Mouse (Mus musculus) kidney, postnatal 0 days (tissue): Measurements from ENCODE around the gene Dvl1. TPM values are rescaled to one million over a fixed set of nuclear protein-coding genes. Genes with fewer than 3 reads are reported as not detected.

ENCODE experiments used
- ATAC-seq: fragments of 200-750 bp; cut with Nextera tagmentation; replicated peaks from 2 replicates; pipeline ENCODE4 v1.8.0; 2017; ENCODE audit warnings: low read depth, moderate number of reproducible peaks, moderate TSS enrichment, moderate library complexity; ENCODE audit not compliant: low FRiP score
- DNase-seq: peaks from one replicate; pipeline ENCODE4 v3.0.0-alpha.2; 2016; ENCODE audit warnings: low spot score
- H3K27ac ChIP-seq: fragments of 300-500 bp; sonication (generic); 2 replicates; pipeline ENCODE4 v1.5.1; 2014; ENCODE audit warnings: mild to moderate bottlenecking
- H3K27me3 ChIP-seq: fragments of 300-500 bp; sonication (generic); 2 replicates; pipeline ENCODE4 v1.6.1; 2014; ENCODE audit warnings: low read length, mixed read lengths; ENCODE audit not compliant: insufficient read depth
- H3K36me3 ChIP-seq: fragments of 300-500 bp; sonication (generic); 2 replicates; pipeline ENCODE4 v1.6.1; 2014; ENCODE audit warnings: low read length, mixed read lengths; ENCODE audit not compliant: insufficient read depth
- H3K4me1 ChIP-seq: fragments of 300-500 bp; sonication (generic); replicated peaks from 2 replicates; pipeline ENCODE4 v1.6.1; 2014; ENCODE audit warnings: antibody characterized with exemption, low read length, mixed read lengths; ENCODE audit not compliant: insufficient read depth
- H3K4me2 ChIP-seq: fragments of 300-500 bp; sonication (generic); 2 replicates; pipeline ENCODE4 v1.6.1; 2014; ENCODE audit warnings: mild to moderate bottlenecking, low read length, moderate library complexity, mixed read lengths
- H3K4me3 ChIP-seq: fragments of 300-500 bp; sonication (generic); replicated peaks from 2 replicates; pipeline ENCODE4 v1.5.1; 2014; ENCODE audit warnings: low read depth, low read length
- H3K9ac ChIP-seq: fragments of 300-500 bp; sonication (generic); 2 replicates; pipeline ENCODE4 v1.6.1; 2014; ENCODE audit warnings: low read depth, low read length
- H3K9me3 ChIP-seq: fragments of 300-500 bp; sonication (generic); replicated peaks from 2 replicates; pipeline ENCODE4 v1.6.1; 2016; ENCODE audit warnings: low read length, inconsistent platforms, mixed read lengths
- CTCF ChIP-seq: IDR thresholded peaks from 2 replicates; pipeline ENCODE4 v1.5.1; 2016; ENCODE audit warnings: antibody characterized with exemption, low read depth, mild to moderate bottlenecking, moderate library complexity
- WGBS: fragments of 180-500 bp; shearing (Covaris S2); extraction: QIAGEN DNeasy Blood & Tissue Kit; methylation state at CpG from one replicate; pipeline ENCODE4 v1.1.7; 2014; 5-methylcytosine and 5-hydroxymethylcytosine counted together
- polyA plus RNA-seq: library from polyadenylated mRNA; unstranded; fragments of >200 nt; fragmentation: Nextera tagmentation; extraction: Ambion mirVana; gene quantifications from 2 replicates; pipeline ENCODE4 v1.2.1, GENCODE M21; 2015

The Dvl1 gene
- polyA plus RNA-seq, 1 experiment from 2014 or later, result 16.6 TPM

DNA sequence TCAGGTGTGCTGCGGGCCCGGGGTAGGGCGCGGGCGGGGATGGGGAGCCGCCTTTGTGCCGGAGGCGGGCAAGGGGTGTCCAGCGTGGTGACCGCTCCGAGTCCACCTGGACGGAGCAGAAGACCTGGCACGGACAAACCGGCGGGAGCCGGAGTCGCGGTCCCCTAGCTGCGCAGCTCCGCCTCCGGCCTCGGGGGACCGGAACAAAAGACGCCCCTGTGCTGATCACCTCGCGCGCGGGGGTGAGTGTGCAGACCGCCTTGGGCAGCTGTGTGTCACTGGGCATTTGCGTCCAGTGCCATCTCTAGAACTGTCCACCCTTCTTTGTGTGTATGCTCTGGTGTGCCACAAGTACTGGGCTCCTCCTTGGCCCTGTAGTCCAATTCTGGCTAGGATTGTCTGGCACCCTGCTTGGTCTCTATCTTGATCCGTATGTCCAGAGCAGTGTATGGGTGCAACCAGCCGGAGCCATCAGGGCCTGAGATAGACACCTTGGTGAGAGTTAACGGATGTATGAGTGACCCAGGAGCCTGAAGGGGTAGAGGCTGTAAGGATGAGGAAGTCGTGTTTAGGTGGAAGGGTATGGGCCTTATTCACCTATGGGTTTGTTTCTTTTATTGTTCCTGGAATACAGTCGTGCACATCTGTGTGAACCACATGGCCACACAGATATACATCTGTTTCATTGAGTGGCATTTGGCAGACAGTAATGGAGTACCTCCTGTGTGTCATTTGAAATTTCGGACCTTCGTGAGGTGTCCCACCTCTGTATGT, 45.4 kb downstream of the Dvl1 start:
- no peaks in the 10 kb centered on the region for H3K9me3 ChIP-seq
- H3K36me3 ChIP-seq, result peaks cover 16% of the 10 kb centered on the region
- H3K4me3 ChIP-seq, result peak overlapping the region; percentile 70
- H3K4me1 ChIP-seq, result peaks cover 15% of the 10 kb centered on the region
- no peak for TF ChIP-seq CTCF
- H3K4me2 ChIP-seq, result peak overlapping the region; percentile 99
- H3K27ac ChIP-seq, result peak overlapping the region; percentile 94
- DNase-seq (peak; percentile 24), ATAC-seq (peak; percentile 45)
- H3K27me3 ChIP-seq, result no peaks in the 10 kb centered on the region
- H3K9ac ChIP-seq, result peak overlapping the region; percentile 78
- WGBS, result 5% methylated on average over 30 of the region's 37 CpGs

DNA sequence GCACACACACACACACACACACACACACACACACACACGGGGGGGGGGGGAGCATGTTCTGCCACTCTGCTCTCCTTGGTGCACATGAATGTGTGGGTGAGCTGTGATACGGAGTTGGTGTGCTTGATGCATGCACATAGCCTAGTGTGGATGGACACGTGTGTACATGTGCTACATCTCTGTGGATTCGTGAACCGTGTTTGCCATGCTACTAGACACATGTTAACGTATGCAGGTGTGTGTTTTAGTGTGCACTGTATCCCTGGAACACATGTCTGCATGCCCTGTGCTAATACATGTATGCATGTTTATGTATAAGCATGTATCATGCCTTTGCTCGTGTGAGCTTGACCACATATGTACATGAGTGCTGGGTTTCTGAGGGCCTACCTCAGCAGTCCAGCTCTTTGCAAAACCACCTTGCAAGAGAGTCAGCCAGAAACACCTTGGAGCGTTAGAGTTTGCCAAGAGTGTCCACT, 46.0 kb downstream of the Dvl1 start:
- no peaks in the 10 kb centered on the region for H3K9me3 ChIP-seq
- ATAC-seq, result no peak
- no peak overlapping the region for H3K27ac ChIP-seq
- no peaks in the 10 kb centered on the region for H3K27me3 ChIP-seq
- no peak for DNase-seq
- H3K4me1 ChIP-seq, result peaks cover 15% of the 10 kb centered on the region
- H3K36me3 ChIP-seq, result peaks cover 10% of the 10 kb centered on the region; the same call in 1 of the 2 replicates
- 71% methylated on average over 8 of the region's 8 CpGs for WGBS
- no peak overlapping the region for H3K9ac ChIP-seq
- H3K4me2 ChIP-seq, result peak overlapping the region; percentile 99
- H3K4me3 ChIP-seq, result peak overlapping the region; percentile 70; the same call in 1 of the 2 replicates
- TF ChIP-seq CTCF, result no peak

DNA sequence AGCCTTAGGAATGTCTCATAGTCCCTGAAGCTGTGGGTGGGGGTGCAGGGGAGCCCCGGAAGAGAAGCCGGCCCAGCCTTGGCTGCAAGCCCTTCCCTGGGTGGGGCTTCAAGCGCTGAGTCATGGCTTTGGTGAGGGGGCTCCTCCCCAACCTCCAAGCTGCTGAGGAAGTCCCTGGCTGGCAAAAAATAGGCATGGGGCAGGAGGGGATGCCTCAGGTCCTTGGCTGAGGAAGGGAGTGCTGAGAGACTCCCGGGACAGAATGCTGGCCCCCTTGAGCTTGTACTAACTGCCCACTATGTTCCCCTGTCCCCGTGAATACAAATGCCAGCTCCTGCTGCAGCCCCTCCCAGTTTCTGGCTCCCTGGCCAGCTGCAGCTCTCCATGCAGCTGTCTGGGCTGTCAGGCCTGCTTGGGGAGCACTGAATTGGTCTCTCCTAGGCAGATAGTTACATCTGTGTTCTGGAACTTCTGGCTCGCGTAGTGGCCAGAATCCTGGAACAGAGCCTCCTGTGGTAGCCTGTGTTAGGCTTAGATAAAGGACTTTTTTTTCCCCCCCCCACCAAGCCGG, 47.2 kb downstream of the Dvl1 start:
- no peaks in the 10 kb centered on the region for H3K27me3 ChIP-seq
- H3K4me2 ChIP-seq, result peak overlapping the region; percentile 99
- DNase-seq (peak; percentile 33), ATAC-seq (no peak)
- no peak overlapping the region for H3K9ac ChIP-seq
- no peak for TF ChIP-seq CTCF
- WGBS, result 31% methylated on average over 8 of the region's 8 CpGs
- no peak overlapping the region for H3K27ac ChIP-seq
- peaks cover 15% of the 10 kb centered on the region for H3K4me1 ChIP-seq
- 0 out of 2 replicates have a peak, but pooled peaks cover 2% of the 10 kb centered on the region for H3K36me3 ChIP-seq
- no peak overlapping the region for H3K4me3 ChIP-seq
- no peaks in the 10 kb centered on the region for H3K9me3 ChIP-seq

DNA sequence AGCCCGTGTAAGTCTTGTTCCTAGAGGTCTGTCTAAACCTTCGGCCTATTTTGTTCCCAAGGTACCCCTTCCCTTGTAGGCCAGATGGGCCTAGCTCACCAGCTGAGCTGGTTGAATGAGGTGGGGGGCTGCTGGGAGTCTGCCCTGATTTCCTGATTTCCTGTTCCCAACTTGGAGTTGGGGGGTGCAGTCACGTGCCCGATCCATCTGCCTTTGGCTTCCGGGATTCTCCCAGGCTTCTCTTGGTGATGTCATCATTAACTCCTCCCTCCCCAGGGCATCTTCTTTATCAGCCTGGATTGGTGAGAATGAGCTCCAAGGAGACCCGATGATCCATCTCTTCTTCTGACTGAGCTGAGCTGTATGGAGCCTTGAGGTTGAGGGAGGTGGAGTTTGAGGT, 48.0 kb downstream of the Dvl1 start:
- no peaks in the 10 kb centered on the region for H3K27me3 ChIP-seq
- no peak for ATAC-seq
- peak; percentile 67 for DNase-seq
- no peak overlapping the region for H3K27ac ChIP-seq
- peak overlapping the region; percentile 99 for H3K4me2 ChIP-seq
- H3K9me3 ChIP-seq, result no peaks in the 10 kb centered on the region
- no peak for TF ChIP-seq CTCF
- H3K4me1 ChIP-seq, result peaks cover 14% of the 10 kb centered on the region
- 34% methylated on average over 6 of the region's 6 CpGs for WGBS
- H3K9ac ChIP-seq, result no peak overlapping the region
- no peak overlapping the region for H3K4me3 ChIP-seq
- peaks cover 6% of the 10 kb centered on the region; the same call in 1 of the 2 replicates for H3K36me3 ChIP-seq

DNA sequence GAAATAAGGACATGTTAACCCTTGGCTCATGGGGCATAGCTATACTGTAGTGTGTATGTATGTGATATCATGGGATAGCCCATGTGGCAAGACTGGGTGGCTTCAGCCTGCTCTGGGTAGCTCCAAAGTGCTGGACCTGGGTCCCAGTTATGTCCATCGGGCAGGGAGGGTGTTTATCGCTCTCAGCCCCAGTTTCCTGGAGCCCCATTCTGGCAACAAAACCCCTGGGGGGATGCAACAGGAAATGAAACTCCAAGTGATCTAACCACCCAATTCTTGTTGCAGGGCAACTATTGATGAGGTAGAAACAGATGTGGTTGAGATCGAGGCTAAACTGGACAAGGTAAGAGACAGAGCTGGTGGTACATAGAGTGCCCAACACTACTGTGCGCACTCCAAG, 48.6 kb downstream of the Dvl1 start:
- TF ChIP-seq CTCF, result no peak
- DNase-seq (no peak), ATAC-seq (no peak)
- WGBS, result 91% methylated on average over 4 of the region's 4 CpGs
- Histone ChIP-seq H3K4me3 (no peak overlapping the region), H3K9ac (no peak overlapping the region), H3K27ac (no peak overlapping the region), H3K27me3 (no peaks in the 10 kb centered on the region), H3K9me3 (no peaks in the 10 kb centered on the region), H3K4me1 (peaks cover 8% of the 10 kb centered on the region; the same call in 1 of the 2 replicates), H3K36me3 (peaks cover 12% of the 10 kb centered on the region), H3K4me2 (no peak overlapping the region)

DNA sequence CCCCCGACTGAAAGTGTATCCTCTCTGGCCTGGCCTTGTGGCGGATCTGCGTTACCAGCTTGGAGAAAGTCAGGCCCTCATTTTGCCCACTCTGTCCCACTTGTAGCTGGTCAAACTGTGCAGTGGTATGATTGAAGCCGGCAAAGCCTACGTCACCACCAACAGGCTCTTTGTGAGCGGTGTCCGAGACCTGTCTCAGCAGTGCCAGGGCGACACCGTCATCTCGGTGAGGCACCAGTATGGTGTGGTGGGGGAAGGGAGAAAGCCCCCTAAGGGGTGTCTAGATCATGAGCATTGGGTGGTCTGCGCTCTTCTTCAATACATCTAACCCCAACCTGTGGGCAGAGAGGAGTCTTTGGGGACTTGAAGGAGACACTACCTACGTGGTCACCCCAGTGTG, 49.3 kb downstream of the Dvl1 start:
- ATAC-seq, result no peak
- 93% methylated on average over 12 of the region's 12 CpGs for WGBS
- no peak for TF ChIP-seq CTCF

More for the DNA sequence above, 49.3 kb downstream of the Dvl1 start:
- Histone ChIP-seq H3K4me1 (peaks cover 5% of the 10 kb centered on the region; the same call in 1 of the 2 replicates), H3K4me2 (no peak overlapping the region), H3K4me3 (no peak overlapping the region), H3K36me3 (peaks cover 17% of the 10 kb centered on the region), H3K9ac (no peak overlapping the region), H3K27me3 (no peaks in the 10 kb centered on the region), H3K9me3 (no peaks in the 10 kb centered on the region), H3K27ac (no peak overlapping the region)
- no peak for DNase-seq
